Mouse (Mus musculus) kidney, adult 18-20 months (tissue): ENCODE measurements at regions not wholly inside any gene's neighbourhood (a gene's known extent, or its start where the extent isn't known, plus 50 kb on each side); places are given as distances from the start of the nearest gene placed in this dataset.
A peak's percentile ranks its signal among the peaks of the same experiment; 100 is the strongest.
"Not testable (repeated sequence)": the region's sequence is repeated elsewhere in the genome, so short reads cannot be mapped to it uniquely, and the experiment has no call there.

Source experiments
- DNase-seq: peaks from one replicate; pipeline ENCODE4 v3.0.0; 2021

DNA sequence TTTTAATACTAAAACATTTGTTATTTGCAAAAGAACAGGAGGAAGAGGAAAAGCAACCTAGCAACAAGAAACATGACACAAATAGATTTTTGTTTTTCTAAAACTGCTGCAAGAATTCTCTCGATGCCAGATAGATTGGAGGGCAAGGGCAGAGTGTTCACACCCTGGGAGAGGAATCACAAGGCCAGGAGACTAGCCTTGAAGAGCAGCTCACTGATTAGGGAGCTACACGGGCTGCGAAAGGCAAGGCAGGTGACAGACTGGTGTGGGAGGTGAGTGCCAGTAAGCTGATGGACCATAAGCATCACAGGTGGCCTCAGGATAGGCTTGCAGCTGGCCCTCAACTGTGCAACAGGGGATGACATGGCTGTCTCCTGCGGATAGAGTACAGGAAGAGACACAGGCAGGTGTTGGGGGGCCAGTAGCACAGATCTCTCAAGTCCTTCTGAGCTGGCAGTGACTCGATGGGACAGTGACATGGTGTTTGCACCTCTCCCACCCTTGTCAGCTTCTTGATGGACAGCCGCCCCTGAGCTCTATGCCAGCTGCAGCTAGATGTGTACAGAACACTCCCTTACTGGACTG, 102.0 kb upstream of the Abca1 start:
- DNase-seq = no peak

DNA sequence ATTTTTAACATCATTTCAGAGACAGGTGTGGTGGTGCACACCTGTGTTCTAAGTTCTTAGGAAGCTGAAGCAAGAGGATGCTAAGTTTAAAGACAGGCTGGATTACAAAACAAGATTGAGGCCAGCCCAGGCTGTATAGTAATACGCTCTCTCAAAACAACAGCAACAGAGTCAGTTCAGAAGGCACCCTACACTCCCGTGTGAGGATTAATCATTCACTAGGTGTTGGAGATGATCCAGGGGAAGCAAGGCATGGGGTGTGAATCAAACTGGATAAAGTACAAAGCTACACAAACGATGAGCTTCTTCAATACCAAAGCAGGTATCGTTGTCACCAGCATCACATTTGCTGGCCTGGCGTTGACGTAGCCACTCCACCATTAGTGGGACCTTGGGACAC, 99.3 kb upstream of the Abca1 start:
- DNase-seq = peak; percentile 60

DNA sequence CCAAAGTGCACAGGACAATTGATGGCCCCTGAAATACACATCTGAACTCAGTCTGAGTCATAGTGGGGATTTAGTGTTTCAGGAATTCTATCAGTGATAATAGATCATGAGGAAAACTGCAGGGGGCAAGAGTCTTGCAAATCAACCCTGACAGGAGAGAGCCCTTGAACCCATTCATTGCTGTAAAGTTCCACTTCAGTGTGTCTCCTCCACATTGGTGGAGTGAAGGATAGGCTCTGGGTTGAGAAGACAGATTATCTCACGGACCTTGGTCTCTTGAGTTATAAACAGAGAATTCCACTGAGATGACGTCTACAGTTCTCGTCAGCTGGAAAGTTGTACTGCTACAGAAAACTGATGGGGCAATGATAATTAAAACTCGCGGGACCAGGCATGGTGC, 97.3 kb upstream of the Abca1 start:
- DNase-seq = no peak

DNA sequence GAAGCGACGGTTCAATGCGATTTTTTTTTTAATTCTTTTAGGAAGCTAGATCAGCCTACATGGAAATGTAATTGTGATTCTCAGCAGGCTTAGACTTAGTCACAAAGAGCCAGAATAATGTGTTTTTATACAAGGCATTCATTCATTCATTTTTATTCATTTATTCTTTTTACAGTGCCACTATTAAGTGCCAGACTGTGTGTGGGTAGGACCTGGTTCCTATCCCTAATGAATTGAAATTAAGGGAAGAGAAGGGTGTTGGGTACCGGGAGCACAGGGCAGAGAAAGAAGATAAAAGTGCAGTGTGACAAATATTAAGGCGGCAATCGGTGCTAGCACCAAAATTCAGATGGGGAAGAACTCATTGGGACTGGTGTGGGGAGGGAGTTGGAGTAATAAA, 94.8 kb upstream of the Abca1 start:
- DNase-seq = no peak

DNA sequence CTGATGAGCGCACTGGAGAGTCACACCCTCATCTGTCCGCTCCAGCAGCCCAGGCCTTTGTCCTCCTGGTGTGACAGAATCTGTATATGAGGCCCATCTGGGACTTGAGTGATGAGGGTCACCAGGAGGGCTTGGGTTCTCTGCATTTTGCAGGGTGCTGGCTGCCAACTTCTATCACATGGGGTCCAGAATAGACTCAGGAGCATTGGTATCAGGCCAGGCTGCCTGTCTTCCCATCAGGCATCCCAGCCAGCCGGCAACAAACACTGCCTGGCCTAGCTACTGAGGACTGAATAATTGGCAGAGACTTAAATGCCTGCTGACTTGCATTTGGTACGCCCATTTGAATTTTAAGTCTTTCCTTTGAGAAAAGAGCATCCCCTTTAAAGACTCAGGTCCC, 94.0 kb upstream of the Abca1 start:
- no peak for DNase-seq

DNA sequence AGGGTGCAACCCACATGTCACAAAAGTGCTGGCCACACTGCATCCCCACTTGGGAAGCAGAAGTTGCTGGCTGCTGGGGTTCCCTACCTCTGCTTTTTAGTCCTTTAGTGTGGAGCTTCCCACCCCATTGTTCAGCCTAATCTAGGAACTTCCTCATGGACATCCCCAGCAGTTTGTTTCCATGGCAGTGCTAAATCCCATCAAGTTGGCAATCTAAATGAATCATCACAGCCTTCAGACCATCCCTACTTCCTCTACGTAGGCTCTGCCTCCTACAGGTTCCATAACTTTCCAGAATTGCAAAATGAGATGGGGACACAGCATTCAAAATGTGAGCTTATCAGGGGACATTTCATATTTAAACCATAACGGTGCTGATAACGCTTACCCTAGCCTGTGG, 90.6 kb upstream of the Abca1 start:
- no peak for DNase-seq

DNA sequence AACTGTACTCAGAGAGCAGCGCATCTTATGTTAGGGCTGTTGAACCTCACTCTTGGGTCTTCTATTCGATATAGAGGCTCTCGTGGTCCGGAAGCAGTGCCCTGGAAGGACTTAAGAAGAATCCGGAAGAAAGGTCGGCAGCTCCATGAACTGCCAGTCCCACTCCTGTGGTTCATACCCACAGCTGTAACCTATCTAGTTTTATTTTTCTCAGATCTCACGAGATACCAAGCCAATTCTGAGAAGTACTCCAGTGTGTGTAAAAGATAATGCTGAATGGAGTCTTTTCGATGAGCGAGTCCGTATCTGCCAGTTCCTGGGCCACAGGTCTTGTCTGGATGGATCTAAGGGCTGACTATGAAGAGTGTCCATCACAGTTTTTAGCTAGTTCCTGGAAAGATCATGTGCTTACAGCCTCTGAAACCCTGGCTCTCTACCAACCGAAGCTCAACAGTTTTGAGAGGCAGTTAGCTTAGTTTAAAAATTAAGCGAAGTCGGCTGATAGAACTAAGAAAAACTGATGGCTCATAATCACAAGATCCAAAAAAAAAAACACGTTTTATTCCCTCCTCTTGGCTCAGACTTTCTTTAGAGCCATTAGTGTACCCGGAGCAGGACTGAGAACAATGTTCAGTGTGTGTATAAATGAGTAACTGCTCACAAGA, 86.5 kb upstream of the Abca1 start:
- DNase-seq = peak; percentile 49

DNA sequence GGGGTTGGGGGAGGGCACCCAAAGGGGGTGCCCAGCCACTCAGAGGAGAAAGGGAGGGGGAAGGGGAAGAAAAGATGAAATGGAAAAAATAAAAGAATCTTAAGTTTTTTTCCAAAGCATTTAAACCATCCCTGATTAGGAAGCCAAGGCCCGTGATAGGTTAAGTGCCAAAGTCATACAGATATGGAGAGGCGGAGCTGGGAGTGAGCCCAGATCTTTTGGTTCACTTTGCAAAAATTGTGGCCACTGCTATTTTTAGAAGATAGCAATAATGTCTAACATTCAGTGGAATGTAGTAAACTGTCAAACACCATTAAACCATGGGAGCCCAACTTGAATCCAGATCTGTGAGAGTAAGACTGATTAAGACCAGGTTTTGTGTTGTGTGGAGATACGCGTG, 85.9 kb upstream of the Abca1 start:
- DNase-seq = no peak

DNA sequence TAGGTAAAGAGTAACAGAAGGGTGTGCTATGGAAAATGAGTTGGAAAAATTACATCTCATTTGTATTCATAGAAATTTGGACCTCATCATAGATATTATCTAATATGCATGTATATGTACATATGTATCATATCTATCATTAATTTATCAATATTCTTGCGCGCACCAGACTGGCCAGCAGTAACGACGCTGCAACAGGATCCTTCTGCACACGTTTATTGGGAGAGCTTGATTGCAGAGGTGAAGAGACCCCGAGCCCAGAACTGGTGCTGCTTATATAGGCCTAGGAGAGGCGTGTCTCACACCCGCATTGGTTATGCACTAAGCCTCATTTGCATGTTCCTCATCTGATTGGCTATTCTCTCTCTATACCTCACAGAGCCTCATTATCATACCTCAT, 83.8 kb upstream of the Abca1 start:
- not testable (repeated sequence) for DNase-seq

DNA sequence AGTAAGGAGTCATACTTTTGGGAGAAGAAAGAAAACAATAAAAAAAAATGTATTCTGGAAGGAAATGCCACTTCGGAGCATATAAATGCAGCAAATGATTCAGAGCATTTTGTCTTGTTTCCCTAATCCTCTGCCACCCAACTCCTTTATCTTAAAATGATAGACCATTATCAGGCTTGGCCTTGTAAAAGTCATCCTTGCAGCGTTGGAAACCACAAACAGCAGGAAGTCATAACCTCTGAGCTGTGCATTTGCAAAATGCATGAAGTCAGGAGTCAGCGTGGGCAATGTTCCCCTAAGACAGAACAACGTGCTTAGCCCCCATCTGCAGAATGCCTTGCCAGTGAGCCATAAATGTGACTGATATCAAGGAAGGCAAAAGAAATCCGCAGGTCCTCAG, 80.2 kb upstream of the Abca1 start:
- DNase-seq = no peak

DNA sequence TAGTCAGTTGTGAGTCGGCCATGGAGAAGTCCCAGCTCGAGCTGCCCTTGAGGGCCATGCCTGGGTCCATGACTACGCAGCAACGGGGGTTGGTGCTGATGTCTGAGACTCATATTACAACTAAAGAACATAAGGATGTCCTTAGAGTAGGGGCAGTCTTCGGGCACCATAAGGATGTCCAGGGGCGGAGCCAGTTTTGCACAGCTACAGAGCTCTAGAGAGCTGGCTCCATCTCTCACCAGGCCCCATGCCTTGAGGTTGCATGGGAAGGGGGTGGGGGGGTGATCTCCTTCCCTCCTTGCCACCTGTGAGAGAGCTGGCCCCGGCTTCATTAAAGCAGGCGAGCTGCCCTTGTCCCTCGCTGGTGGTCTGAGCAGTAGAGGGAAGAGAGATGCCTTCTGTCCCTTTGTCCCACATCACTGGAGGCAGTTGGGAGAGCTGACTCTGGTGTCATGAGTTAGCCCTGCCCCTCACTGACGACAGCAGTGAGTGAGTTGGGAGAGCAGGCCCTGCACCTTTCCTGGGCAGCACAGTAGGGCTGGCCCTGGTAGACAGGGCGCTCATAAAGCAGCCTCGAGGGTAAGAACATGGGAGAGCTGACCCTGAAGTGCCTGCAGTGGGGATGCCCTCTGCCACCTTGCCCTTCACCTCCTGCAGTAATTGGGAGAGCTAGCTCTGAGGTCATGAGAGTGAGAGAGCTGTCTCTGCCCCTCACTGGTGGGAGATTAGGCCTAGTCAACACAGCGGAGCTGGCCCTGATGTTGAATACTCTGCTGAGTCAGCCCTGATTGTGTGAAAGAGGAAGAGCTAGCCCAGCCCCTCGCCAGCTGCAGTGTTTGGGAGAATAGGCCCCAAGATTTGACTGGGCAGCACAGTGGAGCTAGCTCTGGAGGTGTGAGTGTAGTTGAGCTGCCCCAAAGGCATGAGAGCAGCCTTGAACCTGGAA, 78.9 kb upstream of the Abca1 start:
- no peak for DNase-seq

DNA sequence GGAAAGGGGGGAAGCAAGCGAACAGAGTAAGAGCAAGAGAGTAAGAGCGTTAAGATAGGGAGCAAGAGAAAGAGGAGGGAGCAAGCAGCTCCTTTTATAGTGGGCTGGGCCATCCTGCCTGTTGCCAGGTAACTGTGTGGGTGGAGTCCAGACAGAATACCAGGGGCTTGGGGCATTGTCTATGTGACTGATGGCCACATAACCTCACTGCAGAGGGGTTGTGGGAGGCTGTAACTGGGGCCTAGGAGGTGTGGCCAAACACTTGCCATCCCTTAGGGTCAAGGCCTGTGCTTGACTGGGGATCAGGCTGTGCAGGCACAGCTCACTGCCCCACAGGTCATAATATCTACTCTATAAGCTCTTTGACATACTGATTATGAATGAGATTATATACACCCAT, 76.2 kb upstream of the Abca1 start:
- no peak for DNase-seq

DNA sequence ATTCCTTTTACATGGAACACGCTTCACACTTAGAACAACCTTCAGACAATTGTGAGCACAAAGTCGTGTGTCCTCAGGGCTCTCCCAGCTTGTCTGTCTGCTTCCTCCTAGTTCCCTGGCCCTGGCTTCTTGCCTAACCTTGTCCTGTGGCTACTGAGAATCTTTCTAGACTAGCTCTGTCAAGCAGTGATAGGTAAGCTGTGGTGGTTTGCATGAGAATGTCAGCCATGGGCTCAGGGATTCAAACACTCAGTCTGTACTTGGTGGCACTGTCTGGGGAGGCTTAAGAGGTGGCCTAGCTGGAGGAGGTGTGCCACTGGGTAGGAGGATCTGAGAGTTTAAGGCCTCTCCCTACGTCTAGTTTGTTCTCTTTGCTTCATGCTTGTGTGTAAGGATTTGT, 72.7 kb upstream of the Abca1 start:
- DNase-seq = no peak

DNA sequence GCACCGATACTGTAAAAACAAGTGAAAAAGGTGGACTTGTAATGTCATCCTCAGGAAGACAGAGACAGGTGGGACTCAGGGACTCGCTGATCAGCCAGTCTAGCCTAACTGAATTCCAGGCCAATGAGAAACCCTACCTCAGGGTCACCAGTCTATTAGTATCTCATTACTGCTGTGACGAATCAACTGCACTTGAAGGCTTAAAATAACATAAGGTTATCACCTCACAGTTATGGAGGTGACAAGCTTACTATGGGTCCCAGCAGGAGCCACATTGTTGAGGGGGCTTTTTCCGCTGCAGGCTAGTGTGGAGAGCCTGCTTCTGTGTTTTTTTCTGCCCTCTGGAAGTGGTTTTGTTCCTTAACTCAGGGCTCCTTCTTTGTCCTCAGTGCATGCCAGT, 72.2 kb upstream of the Abca1 start:
- DNase-seq = no peak

DNA sequence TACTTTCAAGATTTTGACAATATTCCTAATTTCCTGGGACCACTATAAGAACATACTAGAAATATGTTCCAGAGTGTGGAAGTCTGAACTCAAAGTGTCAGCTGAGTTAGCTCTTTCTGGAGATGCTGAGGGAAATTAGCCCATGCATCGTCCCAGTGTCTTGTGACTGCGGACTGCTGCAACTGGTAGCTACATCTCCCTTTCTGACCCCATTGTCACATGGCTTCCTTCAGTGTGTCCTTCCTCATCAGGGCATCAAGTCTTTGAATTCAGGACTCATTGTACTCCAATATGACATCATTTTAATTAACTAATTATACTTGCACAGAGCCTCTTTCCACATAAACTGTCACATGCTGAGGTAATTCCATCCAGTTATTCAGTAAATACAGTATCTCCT, 71.4 kb upstream of the Abca1 start:
- DNase-seq = no peak

DNA sequence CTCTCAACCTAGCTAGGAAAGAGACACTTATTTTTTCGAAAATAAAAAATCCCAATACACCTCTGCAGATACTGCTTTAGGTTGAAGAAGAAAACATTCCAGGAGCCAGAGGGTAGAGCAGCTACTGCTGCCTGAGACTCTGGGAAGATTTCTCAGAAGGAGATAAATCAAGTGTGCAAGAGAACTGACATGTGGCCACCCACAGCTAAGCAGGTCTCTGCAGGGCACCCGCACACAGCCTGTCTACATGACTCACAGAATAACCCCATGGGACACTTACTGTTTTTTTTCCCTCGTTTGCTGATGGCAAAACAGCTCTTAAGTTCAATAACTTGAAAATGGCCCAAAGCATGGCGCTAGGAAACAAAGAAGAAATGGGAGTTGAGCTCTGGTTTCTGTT, 68.7 kb upstream of the Abca1 start:
- no peak for DNase-seq

DNA sequence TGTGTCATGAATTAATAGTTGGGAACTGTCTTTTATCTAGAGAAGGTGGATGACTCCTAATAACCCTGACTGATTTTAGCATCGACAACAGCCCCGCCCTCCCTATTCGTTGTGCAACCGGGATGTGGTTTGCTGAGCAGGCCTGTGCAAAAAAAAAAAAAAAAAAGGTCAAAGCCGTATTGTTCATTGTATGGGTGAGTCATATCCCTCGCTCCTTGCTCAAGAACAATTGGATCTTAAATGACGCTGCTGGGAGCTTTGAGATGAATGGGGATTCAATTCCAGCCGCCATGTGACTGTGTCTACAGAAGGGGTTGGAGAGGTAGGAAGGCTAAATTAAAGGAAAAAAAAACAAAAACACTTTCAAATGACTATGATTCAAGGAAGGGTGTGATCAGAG, 68.1 kb upstream of the Abca1 start:
- DNase-seq = no peak

DNA sequence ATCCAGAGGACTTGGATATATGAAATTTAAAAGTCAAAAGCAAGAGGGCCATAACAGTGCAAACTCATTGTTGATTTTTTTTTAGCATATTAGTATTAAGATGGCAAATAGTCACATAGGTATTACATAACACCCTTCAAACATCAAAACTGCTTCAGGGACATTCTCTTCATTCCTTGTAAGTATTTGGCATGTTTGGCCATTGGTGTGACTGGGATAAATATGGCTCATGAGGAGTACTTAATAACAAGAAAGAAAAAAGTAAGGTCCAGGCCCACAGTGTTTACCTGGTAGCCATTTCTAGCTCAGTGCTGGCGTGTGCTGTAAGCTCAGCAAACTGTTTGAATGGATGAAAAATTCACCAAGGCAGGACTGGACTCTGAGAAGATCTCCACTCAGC, 67.4 kb upstream of the Abca1 start:
- no peak for DNase-seq

DNA sequence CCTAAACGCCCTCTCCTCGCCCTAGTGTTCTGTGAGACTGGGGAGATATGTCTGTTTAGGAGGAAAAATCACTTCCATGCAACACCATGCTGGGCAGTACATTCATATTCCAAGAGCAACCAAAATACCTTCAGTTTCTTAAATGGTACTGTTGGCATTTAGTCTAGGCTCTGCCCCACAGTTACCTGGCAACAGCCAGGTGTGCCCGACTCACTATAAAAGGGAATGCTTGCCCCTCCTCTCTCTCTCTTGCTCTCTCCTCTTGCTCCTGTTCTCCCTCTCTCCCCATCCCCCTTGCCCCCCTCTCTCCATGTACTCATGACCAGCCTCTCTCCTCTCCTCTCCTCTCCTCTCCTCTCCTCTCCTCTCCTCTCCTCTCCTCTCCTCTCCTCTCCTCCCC, 66.7 kb upstream of the Abca1 start:
- DNase-seq = no peak

DNA sequence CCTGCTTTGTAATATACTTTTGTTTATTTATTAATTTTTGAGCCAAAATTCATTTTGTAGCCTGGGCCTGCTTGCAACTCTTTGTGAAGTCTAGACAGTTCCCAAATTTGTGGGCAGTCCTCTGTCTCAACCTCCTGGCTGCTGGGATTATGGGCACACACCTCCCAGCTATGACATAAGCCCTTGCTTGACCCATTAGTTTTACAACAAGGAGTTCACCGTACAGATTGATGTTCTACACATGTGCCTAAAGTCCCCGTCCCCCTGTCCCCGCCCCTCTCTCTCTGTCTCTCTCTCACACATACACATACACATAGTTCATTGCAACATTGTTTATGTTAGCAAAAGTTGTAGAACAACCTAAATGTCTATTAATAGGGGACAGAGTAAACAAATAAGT, 63.7 kb upstream of the Abca1 start:
- no peak for DNase-seq

DNA sequence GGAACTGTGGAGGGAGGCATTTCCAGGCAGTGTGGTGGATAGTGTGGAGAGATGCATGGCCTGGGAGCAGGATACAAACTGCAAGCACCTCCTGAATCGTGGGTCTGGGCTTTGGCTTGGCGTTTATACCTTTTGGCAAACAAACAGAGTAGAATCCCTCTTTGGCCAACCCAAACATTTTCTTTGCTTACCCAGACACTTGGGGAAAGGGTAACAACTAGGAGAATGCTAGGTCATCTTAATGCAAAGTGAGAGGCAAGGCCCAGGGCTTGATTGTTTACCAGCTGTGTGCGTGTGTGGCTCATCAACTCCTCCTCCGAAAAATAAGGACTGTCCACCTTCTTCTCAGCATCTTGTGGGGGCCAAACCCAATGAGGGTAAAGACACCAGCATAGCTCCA, 61.1 kb upstream of the Abca1 start:
- no peak for DNase-seq

DNA sequence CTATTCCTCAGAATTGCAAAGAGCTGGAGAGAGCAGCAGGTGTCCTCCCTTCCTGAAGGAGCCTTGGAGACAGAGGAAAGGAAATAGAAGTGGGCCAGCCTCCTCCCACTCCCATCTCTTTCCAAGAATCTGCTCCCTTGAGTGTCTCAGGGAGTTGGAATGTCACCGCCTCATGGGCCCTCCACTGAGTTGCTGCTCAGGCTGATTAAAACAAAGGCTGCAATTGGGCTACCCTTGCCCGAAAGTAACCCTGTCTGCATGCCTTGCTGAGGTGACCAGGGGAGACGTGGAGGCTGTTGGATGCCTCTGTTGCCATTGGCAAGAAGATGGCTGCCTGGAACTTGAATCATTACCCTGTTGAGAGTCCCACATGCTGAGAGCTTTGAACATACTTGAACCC, 59.7 kb upstream of the Abca1 start:
- peak; percentile 28 for DNase-seq

DNA sequence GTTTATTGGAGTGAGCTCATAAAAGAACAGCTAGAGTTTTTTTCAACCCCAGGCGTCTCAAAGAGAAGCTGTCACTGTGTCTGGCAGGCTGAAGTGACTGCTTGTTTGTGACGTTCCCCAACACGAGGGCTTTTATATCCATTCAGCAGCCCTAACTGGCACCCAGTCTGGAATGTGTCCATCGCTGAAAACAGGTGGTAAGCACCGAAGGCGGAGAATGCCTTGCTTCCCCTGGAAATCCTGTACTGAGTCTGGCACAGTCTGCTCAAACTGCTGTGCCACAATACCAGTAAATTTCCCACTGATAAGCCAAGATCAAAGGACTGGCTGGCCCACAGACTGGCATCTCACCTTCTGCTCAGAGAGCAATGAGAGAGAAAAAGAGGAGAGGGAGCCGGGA, 59.1 kb upstream of the Abca1 start:
- DNase-seq = no peak

DNA sequence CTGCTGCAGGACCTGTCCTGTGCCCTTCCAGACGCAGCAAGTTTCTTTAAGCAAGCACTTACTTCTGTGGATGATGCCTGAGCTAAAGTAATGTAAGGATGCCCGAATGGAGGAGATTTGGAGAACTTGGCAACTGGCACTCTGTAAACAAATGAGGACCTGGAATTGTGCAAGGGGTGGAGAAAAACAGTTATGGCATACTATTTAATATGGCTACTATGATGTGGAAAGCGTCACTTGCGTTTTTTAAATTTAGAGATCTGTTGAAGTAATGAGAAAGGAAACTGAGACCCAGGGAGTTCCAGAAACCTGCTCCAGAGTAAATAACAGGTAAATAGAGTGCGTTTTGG, 58.6 kb upstream of the Abca1 start:
- no peak for DNase-seq
